Mouse (Mus musculus) cortical plate, adult 2 months (tissue): Measurements from ENCODE around the gene Atp6v0e2.

Source experiments
- CTCF ChIP-seq: fragments of 200-500 bp; IDR thresholded peaks from 2 replicates; pipeline ENCODE4 v1.5.1; 2011; ENCODE audit warnings: mild to moderate bottlenecking, control low read depth, low read length; ENCODE audit not compliant: insufficient read depth; ENCODE audit errors: extremely low read depth
- POLR2A ChIP-seq: fragments of 200-500 bp; IDR thresholded peaks from 2 replicates; pipeline ENCODE4 v1.6.1; 2011; ENCODE audit warnings: mild to moderate bottlenecking, low read length, control low read depth; ENCODE audit not compliant: insufficient read depth; ENCODE audit errors: extremely low read depth

GRCm38 (mm10) chr6:48569065-48569807, 31.8 kb downstream of the Atp6v0e2 start:
- TF ChIP-seq CTCF (no peak), POLR2A (no peak)
